Mouse (Mus musculus) spleen, postnatal 4 days (tissue): ENCODE results near the gene Cep44.

ENCODE experiments used
- DNase-seq, 2 experiments: peaks; one replicate each; pipeline ENCODE4 v3.0.0; 2022; ENCODE audit warnings: low spot score in 2 of 2

The Cep44 gene

DNA sequence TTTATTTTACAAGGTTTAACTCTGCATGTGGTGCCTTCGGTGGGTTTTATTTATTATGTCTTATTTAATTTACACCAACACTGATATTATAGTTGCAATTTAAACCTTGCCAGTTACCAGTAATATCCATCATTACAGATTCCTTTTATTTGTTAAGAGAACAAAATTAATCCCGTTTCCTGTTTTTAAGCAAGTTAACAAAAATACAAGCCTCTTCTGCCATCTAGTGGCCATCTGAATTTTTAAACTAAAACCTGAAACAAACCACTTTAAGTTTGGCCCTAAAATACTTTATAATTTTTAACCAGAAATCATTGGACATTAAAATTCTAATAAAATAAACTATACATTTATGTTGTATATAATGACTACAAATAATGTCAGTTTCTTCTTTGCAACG, 64.8 kb downstream of the Cep44 start:
- no peak for DNase-seq
